Mouse (Mus musculus): ENCODE data around the gene Ndufc2. TPM values are rescaled to one million over a fixed set of nuclear protein-coding genes. Genes with fewer than 3 reads are reported as not detected.

Gene Ndufc2
- total RNA-seq (2021), result 100 to 1,000 TPM; 270 to 275 TPM
- long read RNA-seq, transcript Ndufc2-201 (3 exons, 683 nt), result major isoform, 267 of 271 reads
- long read RNA-seq, partial matches to known transcripts, result 0 of 271 reads
- long read RNA-seq, other reads (novel, unspliced or antisense), result 3 of 271 reads

- peak; percentile 82 to 84 for DNase-seq (ENCODE audit: low spot score in 2 of 2)
Observed at GRCm38 (mm10) chr7:97399960-97400715, at the start of gene Ndufc2. Ndufc2 (plus strand) TSS chr7:97400003.

GRCm38 (mm10) chr7:97350891-97351290, 48.9 kb upstream of the Ndufc2 start:
- DNase-seq (ENCODE audit: low spot score in 2 of 2), result peak in 1 of 2 experiments; percentile 2

- DNase-seq (ENCODE audit: low spot score in 2 of 2), result no peak
Observed at GRCm38 (mm10) chr7:97351792-97352513, 47.9 kb upstream of the Ndufc2 start.

- no peak for DNase-seq (ENCODE audit: low spot score in 2 of 2)
Observed at GRCm38 (mm10) chr7:97353356-97353755, 46.4 kb upstream of the Ndufc2 start.

- no peak for DNase-seq (ENCODE audit: low spot score in 2 of 2)
Observed at GRCm38 (mm10) chr7:97355068-97355841, 44.5 kb upstream of the Ndufc2 start.

- no peak for DNase-seq (ENCODE audit: low spot score in 2 of 2)
Observed at GRCm38 (mm10) chr7:97356253-97356652, 43.5 kb upstream of the Ndufc2 start.

- DNase-seq (ENCODE audit: low spot score in 2 of 2), result no peak
Observed at GRCm38 (mm10) chr7:97356875-97357276, 42.9 kb upstream of the Ndufc2 start.

- no peak for DNase-seq (ENCODE audit: low spot score in 2 of 2)
Observed at GRCm38 (mm10) chr7:97357840-97358239, 42.0 kb upstream of the Ndufc2 start.

GRCm38 (mm10) chr7:97358347-97358746, 41.5 kb upstream of the Ndufc2 start:
- no peak for DNase-seq (ENCODE audit: low spot score in 2 of 2)

- DNase-seq (ENCODE audit: low spot score in 2 of 2), result no peak
Observed at GRCm38 (mm10) chr7:97360166-97360565, 39.6 kb upstream of the Ndufc2 start.

GRCm38 (mm10) chr7:97360955-97361354, 38.8 kb upstream of the Ndufc2 start:
- no peak for DNase-seq (ENCODE audit: low spot score in 2 of 2)

GRCm38 (mm10) chr7:97361467-97361866, 38.3 kb upstream of the Ndufc2 start:
- no peak for DNase-seq (ENCODE audit: low spot score in 2 of 2)

GRCm38 (mm10) chr7:97365887-97366286, 33.9 kb upstream of the Ndufc2 start:
- no peak for DNase-seq (ENCODE audit: low spot score in 2 of 2)

GRCm38 (mm10) chr7:97375101-97375500, 24.7 kb upstream of the Ndufc2 start:
- DNase-seq (ENCODE audit: low spot score in 2 of 2), result no peak

GRCm38 (mm10) chr7:97375906-97376305, 23.9 kb upstream of the Ndufc2 start:
- no peak for DNase-seq (ENCODE audit: low spot score in 2 of 2)

- DNase-seq (ENCODE audit: low spot score in 2 of 2), result no peak
Observed at GRCm38 (mm10) chr7:97379304-97379703, 20.5 kb upstream of the Ndufc2 start.

GRCm38 (mm10) chr7:97380500-97381123, 19.2 kb upstream of the Ndufc2 start:
- DNase-seq (ENCODE audit: low spot score in 2 of 2), result no peak

GRCm38 (mm10) chr7:97382661-97383060, 17.1 kb upstream of the Ndufc2 start:
- no peak for DNase-seq (ENCODE audit: low spot score in 2 of 2)

- DNase-seq (ENCODE audit: low spot score in 2 of 2), result no peak
Observed at GRCm38 (mm10) chr7:97383496-97384132, 16.2 kb upstream of the Ndufc2 start.

GRCm38 (mm10) chr7:97386106-97386805, 13.5 kb upstream of the Ndufc2 start:
- DNase-seq (ENCODE audit: low spot score in 2 of 2), result no peak
